Mouse (Mus musculus): ENCODE results near the gene Med12l.

Med12l gene

GRCm38 (mm10) chr3:59005271-59005995 lies at the start of gene Med12l:
Med12l (plus strand) TSS chr3:59005825.
- peak; percentile 82 for ATAC-seq (ENCODE audit: insufficient number of reproducible peaks, low FRiP score, low TSS enrichment)

- no peak for ATAC-seq (ENCODE audit: insufficient number of reproducible peaks, low FRiP score, low TSS enrichment)
Observed at GRCm38 (mm10) chr3:58961166-58961565, 44.5 kb upstream of the Med12l start.

- no peak for ATAC-seq (ENCODE audit: insufficient number of reproducible peaks, low FRiP score, low TSS enrichment)
Observed at GRCm38 (mm10) chr3:58977413-58977812, 28.2 kb upstream of the Med12l start.

GRCm38 (mm10) chr3:58977906-58978622 lies 27.6 kb upstream of the Med12l start:
- no peak for ATAC-seq (ENCODE audit: insufficient number of reproducible peaks, low FRiP score, low TSS enrichment)

GRCm38 (mm10) chr3:58980579-58980978 lies 25.0 kb upstream of the Med12l start:
- no peak for ATAC-seq (ENCODE audit: insufficient number of reproducible peaks, low FRiP score, low TSS enrichment)

GRCm38 (mm10) chr3:58982896-58983837 lies 22.5 kb upstream of the Med12l start:
- peak; percentile 86 for ATAC-seq (ENCODE audit: insufficient number of reproducible peaks, low FRiP score, low TSS enrichment)

- no peak for ATAC-seq (ENCODE audit: insufficient number of reproducible peaks, low FRiP score, low TSS enrichment)
Observed at GRCm38 (mm10) chr3:58983838-58984598, 21.6 kb upstream of the Med12l start.

- no peak for ATAC-seq (ENCODE audit: insufficient number of reproducible peaks, low FRiP score, low TSS enrichment)
Observed at GRCm38 (mm10) chr3:58985816-58986215, 19.8 kb upstream of the Med12l start.

GRCm38 (mm10) chr3:58989374-58989773 lies 16.3 kb upstream of the Med12l start:
- ATAC-seq (ENCODE audit: insufficient number of reproducible peaks, low FRiP score, low TSS enrichment), result no peak

GRCm38 (mm10) chr3:58990556-58990955 lies 15.1 kb upstream of the Med12l start:
- no peak for ATAC-seq (ENCODE audit: insufficient number of reproducible peaks, low FRiP score, low TSS enrichment)

GRCm38 (mm10) chr3:58992122-58992521 lies 13.5 kb upstream of the Med12l start:
- no peak for ATAC-seq (ENCODE audit: insufficient number of reproducible peaks, low FRiP score, low TSS enrichment)

GRCm38 (mm10) chr3:58993619-58994018 lies 12.0 kb upstream of the Med12l start:
- peak; percentile 78 for ATAC-seq (ENCODE audit: insufficient number of reproducible peaks, low FRiP score, low TSS enrichment)

- no peak for ATAC-seq (ENCODE audit: insufficient number of reproducible peaks, low FRiP score, low TSS enrichment)
Observed at GRCm38 (mm10) chr3:59003756-59004155, 1.9 kb upstream of the Med12l start.

- ATAC-seq (ENCODE audit: insufficient number of reproducible peaks, low FRiP score, low TSS enrichment), result peak; percentile 55
Observed at GRCm38 (mm10) chr3:59005996-59006730, 538 bp downstream of the Med12l start.

GRCm38 (mm10) chr3:59006731-59007441 lies 1.3 kb downstream of the Med12l start:
- ATAC-seq (ENCODE audit: insufficient number of reproducible peaks, low FRiP score, low TSS enrichment), result peak; percentile 68

GRCm38 (mm10) chr3:59010276-59010675 lies 4.7 kb downstream of the Med12l start:
- no peak for ATAC-seq (ENCODE audit: insufficient number of reproducible peaks, low FRiP score, low TSS enrichment)

GRCm38 (mm10) chr3:59015698-59016412 lies 10.2 kb downstream of the Med12l start:
- ATAC-seq (ENCODE audit: insufficient number of reproducible peaks, low FRiP score, low TSS enrichment), result peak; percentile 59

- ATAC-seq (ENCODE audit: insufficient number of reproducible peaks, low FRiP score, low TSS enrichment), result no peak
Observed at GRCm38 (mm10) chr3:59016501-59016900, 10.9 kb downstream of the Med12l start.

Data from cerebellum, adult (tissue).